Comparison of ENCODE assay signal across 7 mouse cellular contexts in the genomic region with DNA sequence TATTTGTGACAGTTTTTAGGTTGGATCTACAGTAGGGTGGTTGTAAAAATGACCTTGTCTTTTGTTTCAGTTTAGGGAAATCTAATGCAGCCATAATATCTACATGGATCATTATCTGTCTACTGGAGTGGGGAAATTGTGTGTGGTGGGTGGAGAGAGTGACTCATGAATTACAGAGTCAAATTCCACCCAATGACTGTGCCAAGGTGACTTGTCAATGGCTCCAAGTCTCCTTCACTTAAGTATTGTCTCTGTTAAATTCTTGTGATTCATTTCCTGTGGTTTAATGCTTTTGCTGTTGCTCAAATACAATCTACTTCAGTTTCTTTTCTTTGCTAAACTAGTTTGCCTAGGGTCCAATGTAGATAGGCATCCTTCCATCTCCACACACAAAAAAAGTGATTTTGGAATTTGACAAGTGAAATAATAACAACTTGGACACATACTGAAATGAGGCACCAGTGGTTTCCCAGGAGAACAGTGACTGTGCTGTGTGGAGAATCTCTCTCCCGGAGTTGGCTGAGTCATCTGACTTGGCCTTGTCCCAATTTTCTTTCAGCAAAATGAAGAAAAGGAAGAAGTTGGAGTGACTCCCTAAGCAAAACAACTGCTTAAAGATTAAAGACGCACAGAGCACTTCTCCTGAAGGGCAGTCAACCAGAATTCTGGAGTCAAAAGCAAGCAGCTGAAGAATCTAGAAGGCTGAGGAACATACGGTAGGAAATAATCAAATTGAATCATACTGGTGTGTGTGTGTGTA.
DNase-seq lines count a peak whose midpoint lies in the region; ATAC-seq and TF ChIP-seq lines count a peak whose summit lies in the region.

No protein-coding gene starts in this region.

- H3K9ac ChIP-seq in heart, postnatal 0 days (replicated peaks; ENCODE audit: low read depth, low read length) = no peak overlapping the region

- peak; percentile 48 for DNase-seq in urinary bladder, postnatal 14 days (ENCODE audit: low spot score)
- no peak for DNase-seq in urinary bladder, adult 2 months (ENCODE audit: low spot score)
- peak; percentile 64 for DNase-seq in heart, postnatal 0 days (ENCODE audit: low spot score)
- peak; percentile 38 to 60 for DNase-seq in left cerebral cortex, adult 18-20 months (ENCODE audit: low spot score in 2 of 2)
- peak; percentile 53 for DNase-seq in retina, postnatal 1 day
- no peak for DNase-seq in spleen, postnatal 14 days (ENCODE audit: low spot score in 2 of 2)

- 12% methylated on average over 3 of the region's 3 CpGs for WGBS in heart, postnatal 0 days

- H3K4me1 ChIP-seq in embryonic fibroblast, embryonic 13.5 days (ENCODE audit: control insufficient read depth, insufficient read depth, low read length) = peaks cover 6% of the 10 kb centered on the region
- H3K4me1 ChIP-seq in heart, postnatal 0 days (ENCODE audit: control insufficient read depth, insufficient read depth) = peaks cover 7% of the 10 kb centered on the region; the same call in 1 of the 2 replicates

- peak; percentile 55; the same call in 1 of the 2 replicates for ATAC-seq in heart, postnatal 0 days (ENCODE audit: insufficient read depth, low read depth)

- no peaks in the 10 kb centered on the region for H3K36me3 ChIP-seq in heart, postnatal 0 days (replicated peaks; ENCODE audit: control insufficient read depth, insufficient read depth, low read length)

- H3K27me3 ChIP-seq in heart, postnatal 0 days (ENCODE audit: control insufficient read depth, insufficient read depth, low read length) = no peaks in the 10 kb centered on the region

- peak overlapping the region; percentile 88 for H3K27ac ChIP-seq in embryonic fibroblast, embryonic 13.5 days (ENCODE audit: insufficient read depth, low read length)
- H3K27ac ChIP-seq in heart, postnatal 0 days (ENCODE audit: low read depth) = no peak overlapping the region

- TF ChIP-seq EP300 in heart, postnatal 0 days (IDR thresholded peaks at IDR 0.05; ENCODE audit: low read depth) = no peak

- no peaks in the 10 kb centered on the region for H3K9me3 ChIP-seq in heart, postnatal 0 days (replicated peaks; ENCODE audit: control insufficient read depth, low read length)

- no peak for TF ChIP-seq POLR2A in embryonic fibroblast, embryonic 13.5 days (IDR thresholded peaks at IDR 0.05; ENCODE audit: low read depth, low read length)

- H3K4me3 ChIP-seq in embryonic fibroblast, embryonic 13.5 days (ENCODE audit: insufficient read depth, low read length) = no peak overlapping the region
- H3K4me3 ChIP-seq in heart, postnatal 0 days (ENCODE audit: low read depth, low read length) = no peak overlapping the region

- H3K4me2 ChIP-seq in heart, postnatal 0 days (ENCODE audit: low read depth, low read length) = no peak overlapping the region

- TF ChIP-seq CTCF in embryonic fibroblast, embryonic 13.5 days (IDR thresholded peaks at IDR 0.05; ENCODE audit: borderline replicate concordance, insufficient read depth, low read length) = no peak
- no peak for TF ChIP-seq CTCF in heart, postnatal 0 days (IDR thresholded peaks at IDR 0.05; ENCODE audit: low read depth)

Comparison
In these comparisons a context has a peak if more than half of its experiments do, and no peak if none do; other contexts are left out.
1. DNase-seq: peak in urinary bladder, postnatal 14 days (single experiment), heart, postnatal 0 days (single experiment), left cerebral cortex, adult 18-20 months (2 of 2) and retina, postnatal 1 day (single experiment); none in urinary bladder, adult 2 months (single experiment) and spleen, postnatal 14 days (0 of 2).